Mouse (Mus musculus): ENCODE measurements around the gene Rpl41. TPM values are rescaled to one million over a fixed set of nuclear protein-coding genes. Genes with fewer than 3 reads are reported as not detected.

The Rpl41 gene
- total RNA-seq (2018; cell fraction: chromatin; rRNA removed), result 100 to 1,000 TPM in 19 of 26 experiments, 10 to 100 TPM in 7; 49.0 to 397 (median 132) TPM
- total RNA-seq (2018; cell fraction: cytosol; rRNA removed), result 1,000 to 10,000 TPM; 2,339 to 5,146 (median 3,315) TPM
- 100 to 1,000 TPM; 236 to 704 (median 486) TPM for total RNA-seq (2018; cell fraction: nucleus; rRNA removed)
- polyA plus RNA-seq (2018), result 1,107 to 2,183 TPM (median 2,047 TPM) in 3 replicates

- Histone ChIP-seq H3K4me3 (ENCODE audit: inconsistent target) (peak within 1 kb of the TSS; percentile 87), H3K36me3 (ENCODE audit: inconsistent target) (peaks cover 10% of the 10 kb centered on the region; the same call in 1 of the 2 replicates), H3K79me2 (ENCODE audit: inconsistent target) (peaks cover 28% of the 10 kb centered on the region), H3K27ac (peak within 1 kb of the TSS; percentile 82)
- WGBS (ENCODE audit: missing documents), result 0% methylated on average over 29 of the region's 31 CpGs
Observed at GRCm38 (mm10) chr10:128548947-128549681, at the start of gene Rpl41. TSS of gene Rpl41 (minus strand) at chr10:128549305.

- WGBS (ENCODE audit: missing documents), result 59% methylated on average over 2 of the region's 2 CpGs
- H3K79me2 ChIP-seq (ENCODE audit: inconsistent target), result no peaks in the 10 kb centered on the region
- H3K36me3 ChIP-seq (ENCODE audit: inconsistent target), result no peaks in the 10 kb centered on the region
- H3K4me3 ChIP-seq (ENCODE audit: inconsistent target), result no peak overlapping the region
- no peak overlapping the region for H3K27ac ChIP-seq
Observed at GRCm38 (mm10) chr10:128598476-128598875, 49.4 kb upstream of the Rpl41 start.

- no peaks in the 10 kb centered on the region for H3K36me3 ChIP-seq (ENCODE audit: inconsistent target)
- 88% methylated on average over 5 of the region's 5 CpGs for WGBS (ENCODE audit: missing documents)
Observed at GRCm38 (mm10) chr10:128592797-128593196, 43.7 kb upstream of the Rpl41 start.

GRCm38 (mm10) chr10:128591436-128591835 lies 42.3 kb upstream of the Rpl41 start:
- no peak overlapping the region for H3K27ac ChIP-seq
- H3K4me3 ChIP-seq (ENCODE audit: inconsistent target), result no peak overlapping the region
- H3K36me3 ChIP-seq (ENCODE audit: inconsistent target), result no peaks in the 10 kb centered on the region
- no peaks in the 10 kb centered on the region for H3K79me2 ChIP-seq (ENCODE audit: inconsistent target)
- WGBS (ENCODE audit: missing documents), result 82% methylated on average over 5 of the region's 6 CpGs

More at GRCm38 (mm10) chr10:128592797-128593196, 43.7 kb upstream of the Rpl41 start:
- Histone ChIP-seq H3K79me2 (ENCODE audit: inconsistent target) (no peaks in the 10 kb centered on the region), H3K27ac (no peak overlapping the region), H3K4me3 (ENCODE audit: inconsistent target) (no peak overlapping the region)

GRCm38 (mm10) chr10:128590193-128590690 lies 41.1 kb upstream of the Rpl41 start:
- WGBS (ENCODE audit: missing documents), result under 1% methylated on average over 43 of the region's 43 CpGs
- Histone ChIP-seq H3K36me3 (ENCODE audit: inconsistent target) (no peaks in the 10 kb centered on the region), H3K79me2 (ENCODE audit: inconsistent target) (no peaks in the 10 kb centered on the region), H3K4me3 (ENCODE audit: inconsistent target) (peak overlapping the region; percentile 42), H3K27ac (no peak overlapping the region)

- H3K4me3 ChIP-seq (ENCODE audit: inconsistent target), result peak within 1 kb of the TSS; percentile 42
- no peaks in the 10 kb centered on the region for H3K79me2 ChIP-seq (ENCODE audit: inconsistent target)
Observed at GRCm38 (mm10) chr10:128589464-128590192, 40.5 kb upstream of the Rpl41 start, which contains the start of gene Erbb3. TSS of gene Erbb3 (minus strand) at chr10:128589652.

GRCm38 (mm10) chr10:128588775-128589463 lies 39.8 kb upstream of the Rpl41 start:
- 14% methylated on average over 23 of the region's 23 CpGs for WGBS (ENCODE audit: missing documents)
- Histone ChIP-seq H3K27ac (no peak overlapping the region), H3K4me3 (ENCODE audit: inconsistent target) (peak overlapping the region; percentile 42), H3K36me3 (ENCODE audit: inconsistent target) (no peaks in the 10 kb centered on the region), H3K79me2 (ENCODE audit: inconsistent target) (no peaks in the 10 kb centered on the region)

More at GRCm38 (mm10) chr10:128589464-128590192, 40.5 kb upstream of the Rpl41 start, which contains the start of gene Erbb3:
- under 1% methylated on average over 31 of the region's 43 CpGs for WGBS (ENCODE audit: missing documents)
- H3K27ac ChIP-seq, result no peak within 1 kb of the TSS
- no peaks in the 10 kb centered on the region for H3K36me3 ChIP-seq (ENCODE audit: inconsistent target)

- Histone ChIP-seq H3K27ac (no peak overlapping the region), H3K4me3 (ENCODE audit: inconsistent target) (no peak overlapping the region), H3K36me3 (ENCODE audit: inconsistent target) (no peaks in the 10 kb centered on the region), H3K79me2 (ENCODE audit: inconsistent target) (no peaks in the 10 kb centered on the region)
- WGBS (ENCODE audit: missing documents), result 82% methylated on average over 1 of the region's 1 CpGs
Observed at GRCm38 (mm10) chr10:128588136-128588535, 39.0 kb upstream of the Rpl41 start.

GRCm38 (mm10) chr10:128587697-128588096 lies 38.6 kb upstream of the Rpl41 start:
- Histone ChIP-seq H3K36me3 (ENCODE audit: inconsistent target) (no peaks in the 10 kb centered on the region), H3K27ac (no peak overlapping the region), H3K79me2 (ENCODE audit: inconsistent target) (no peaks in the 10 kb centered on the region), H3K4me3 (ENCODE audit: inconsistent target) (no peak overlapping the region)
- 66% methylated on average over 8 of the region's 8 CpGs for WGBS (ENCODE audit: missing documents)

GRCm38 (mm10) chr10:128587120-128587519 lies 38.0 kb upstream of the Rpl41 start:
- WGBS (ENCODE audit: missing documents), result 46% methylated on average over 4 of the region's 4 CpGs
- Histone ChIP-seq H3K36me3 (ENCODE audit: inconsistent target) (no peaks in the 10 kb centered on the region), H3K27ac (no peak overlapping the region), H3K79me2 (ENCODE audit: inconsistent target) (no peaks in the 10 kb centered on the region), H3K4me3 (ENCODE audit: inconsistent target) (no peak overlapping the region)

GRCm38 (mm10) chr10:128586546-128586945 lies 37.4 kb upstream of the Rpl41 start:
- Histone ChIP-seq H3K79me2 (ENCODE audit: inconsistent target) (no peaks in the 10 kb centered on the region), H3K4me3 (ENCODE audit: inconsistent target) (no peak overlapping the region), H3K36me3 (ENCODE audit: inconsistent target) (no peaks in the 10 kb centered on the region), H3K27ac (no peak overlapping the region)
- WGBS (ENCODE audit: missing documents), result 92% methylated on average over 1 of the region's 1 CpGs

GRCm38 (mm10) chr10:128584386-128584785 lies 35.3 kb upstream of the Rpl41 start:
- 65% methylated on average over 4 of the region's 4 CpGs for WGBS (ENCODE audit: missing documents)
- Histone ChIP-seq H3K27ac (no peak overlapping the region), H3K79me2 (ENCODE audit: inconsistent target) (no peaks in the 10 kb centered on the region), H3K4me3 (ENCODE audit: inconsistent target) (no peak overlapping the region), H3K36me3 (ENCODE audit: inconsistent target) (no peaks in the 10 kb centered on the region)

- no peak overlapping the region for H3K4me3 ChIP-seq (ENCODE audit: inconsistent target)
- no peaks in the 10 kb centered on the region for H3K79me2 ChIP-seq (ENCODE audit: inconsistent target)
- no peaks in the 10 kb centered on the region for H3K36me3 ChIP-seq (ENCODE audit: inconsistent target)
- 77% methylated on average over 7 of the region's 7 CpGs for WGBS (ENCODE audit: missing documents)
- H3K27ac ChIP-seq, result no peak overlapping the region
Observed at GRCm38 (mm10) chr10:128583644-128584043, 34.5 kb upstream of the Rpl41 start.

GRCm38 (mm10) chr10:128579731-128580130 lies 30.6 kb upstream of the Rpl41 start:
- WGBS (ENCODE audit: missing documents), result 76% methylated on average over 4 of the region's 4 CpGs
- Histone ChIP-seq H3K27ac (no peak overlapping the region), H3K36me3 (ENCODE audit: inconsistent target) (no peaks in the 10 kb centered on the region), H3K79me2 (ENCODE audit: inconsistent target) (no peaks in the 10 kb centered on the region), H3K4me3 (ENCODE audit: inconsistent target) (no peak overlapping the region)

All from macrophage (primary cell).